20 mouse cellular contexts compared by ENCODE assay signal in genomic region chr8:64799306-64799705, GRCm38 (mm10).
"Had no signal": no experiment of that assay in that cellular context is flagged by ENCODE, and none has a peak within 500 bp of the region (broad histone marks: within the 10 kb centered on the region; RNA-seq: fewer than 3 reads in every experiment).

No protein-coding gene starts in this region.

- H3K4me1 ChIP-seq: limb, embryonic 12.5 days; limb, embryonic 15.5 days; lung, embryonic 15.5 days; neural tube, embryonic 12.5 days; stomach, embryonic 15.5 days had no signal

- H3K27me3 ChIP-seq: limb, embryonic 12.5 days; limb, embryonic 15.5 days; lung, embryonic 15.5 days; neural tube, embryonic 12.5 days; neural tube, embryonic 15.5 days; stomach, embryonic 15.5 days had no signal

- H3K36me3 ChIP-seq: limb, embryonic 12.5 days; limb, embryonic 15.5 days; lung, embryonic 15.5 days; neural tube, embryonic 12.5 days; neural tube, embryonic 15.5 days; stomach, embryonic 15.5 days had no signal

- H3K9me3 ChIP-seq: limb, embryonic 12.5 days; limb, embryonic 15.5 days; lung, embryonic 15.5 days; neural tube, embryonic 12.5 days; neural tube, embryonic 15.5 days; stomach, embryonic 15.5 days had no signal

- H3K27ac ChIP-seq: limb, embryonic 12.5 days; limb, embryonic 15.5 days; liver, embryonic 14.5 days; lung, embryonic 15.5 days; neural tube, embryonic 12.5 days; neural tube, embryonic 15.5 days; stomach, embryonic 15.5 days had no signal

- H3K4me3 ChIP-seq: limb, embryonic 12.5 days; limb, embryonic 15.5 days; lung, embryonic 15.5 days; neural tube, embryonic 12.5 days; neural tube, embryonic 15.5 days; stomach, embryonic 15.5 days had no signal

- H3K9ac ChIP-seq: limb, embryonic 12.5 days; limb, embryonic 15.5 days; liver, embryonic 14.5 days; lung, embryonic 15.5 days; neural tube, embryonic 12.5 days; neural tube, embryonic 15.5 days; stomach, embryonic 15.5 days had no signal

- H3K4me2 ChIP-seq: limb, embryonic 12.5 days; limb, embryonic 15.5 days; lung, embryonic 15.5 days; midbrain, embryonic 11.5 days; neural tube, embryonic 12.5 days; neural tube, embryonic 15.5 days; stomach, embryonic 15.5 days had no signal

- DNase-seq: kidney, adult 18-20 months; kidney, adult 9 months; kidney, postnatal 14 days; kidney, postnatal 4 days; left cerebral cortex, postnatal 4 days; lung, adult 18-20 months; lung, postnatal 10 days; lung, postnatal 36 days; midbrain, embryonic 14.5 days; right cerebral cortex, postnatal 25 days; spleen, adult 18-20 months; thymus, postnatal 25 days had no signal
